Mouse (Mus musculus) thymus, adult 2 months (tissue): ENCODE measurements at regions not wholly inside any gene's neighbourhood (a gene's known extent, or its start where the extent isn't known, plus 50 kb on each side); places are given as distances from the start of the nearest gene placed in this dataset.

ENCODE experiments used
- CTCF ChIP-seq: fragments of 200-500 bp; IDR thresholded peaks from 2 replicates; pipeline ENCODE4 v1.5.1; 2012; ENCODE audit warnings: mild to moderate bottlenecking, control low read depth, low read length, moderate library complexity, borderline replicate concordance; ENCODE audit not compliant: control insufficient read depth, poor library complexity, insufficient read depth; ENCODE audit errors: extremely low read depth
- POLR2A ChIP-seq: fragments of 200-500 bp; IDR thresholded peaks from 2 replicates; pipeline ENCODE4 v1.6.1; 2012; ENCODE audit warnings: mild to moderate bottlenecking, low read length, control low read depth, moderate library complexity; ENCODE audit not compliant: control insufficient read depth, poor library complexity, insufficient read depth; ENCODE audit errors: extremely low read depth

- no peak for TF ChIP-seq CTCF
- TF ChIP-seq POLR2A = no peak
Observed at GRCm38 (mm10) chr9:52287761-52288275, 119.4 kb upstream of the Zc3h12c start.
